Mouse (Mus musculus) liver, adult 2 months (tissue): Measurements from ENCODE around the gene Aurka. TPM values are rescaled to one million over a fixed set of nuclear protein-coding genes. Genes with fewer than 3 reads are reported as not detected.

Experiments used
- DNase-seq: peaks from one replicate; pipeline ENCODE4 v3.0.0-alpha.2; 2011; ENCODE audit warnings: low read depth, low spot score; ENCODE audit errors: extremely low read depth
- H3K27ac ChIP-seq: fragments of 200-500 bp; replicated peaks from 2 replicates; pipeline ENCODE4 v1.5.1; 2012; ENCODE audit warnings: low read depth, mild to moderate bottlenecking, control low read depth, inconsistent platforms, low read length; ENCODE audit not compliant: insufficient read depth
- H3K27me3 ChIP-seq: fragments of 200-500 bp; 2 replicates; pipeline ENCODE4 v1.6.1; 2012; ENCODE audit warnings: mild to moderate bottlenecking, moderate library complexity, low read length, inconsistent platforms; ENCODE audit not compliant: control insufficient read depth, insufficient read depth
- H3K36me3 ChIP-seq: fragments of 200-500 bp; 2 replicates; pipeline ENCODE4 v1.6.1; 2012; ENCODE audit warnings: low read length, inconsistent platforms; ENCODE audit not compliant: control insufficient read depth, insufficient read depth
- H3K4me1 ChIP-seq: fragments of 200-500 bp; 2 replicates; pipeline ENCODE4 v1.6.1; 2011; ENCODE audit warnings: low read length; ENCODE audit not compliant: control insufficient read depth, insufficient read depth
- H3K4me3 ChIP-seq: fragments of 200-500 bp; 2 replicates; pipeline ENCODE4 v1.5.1; 2011; ENCODE audit warnings: low read depth, mild to moderate bottlenecking, control low read depth, low read length, moderate library complexity; ENCODE audit not compliant: insufficient read depth
- H3K79me2 ChIP-seq: fragments of 200-500 bp; 2 replicates; pipeline ENCODE4 v1.6.1; 2012; ENCODE audit warnings: inconsistent platforms, mild to moderate bottlenecking, low read length, moderate library complexity; ENCODE audit not compliant: control insufficient read depth, insufficient read depth
- H3K9ac ChIP-seq: fragments of 200-500 bp; 2 replicates; pipeline ENCODE4 v1.6.1; 2012; ENCODE audit warnings: low read depth, mild to moderate bottlenecking, control low read depth, inconsistent platforms, low read length
- CTCF ChIP-seq: fragments of 200-500 bp; IDR thresholded peaks from 2 replicates; pipeline ENCODE4 v1.5.1; 2011; ENCODE audit warnings: low read depth, low read length, control low read depth
- POLR2A ChIP-seq: fragments of 200-500 bp; IDR thresholded peaks from 2 replicates; pipeline ENCODE4 v1.6.1; 2011; ENCODE audit warnings: low read length, control low read depth; ENCODE audit not compliant: insufficient read depth; ENCODE audit errors: extremely low read depth
- WGBS: fragments of 180-500 bp; shearing (Covaris S2); methylation state at CpG from one replicate; pipeline ENCODE4 v1.1.7; 2018; 5-methylcytosine and 5-hydroxymethylcytosine counted together
- polyA plus RNA-seq: library from polyadenylated mRNA; depleted of rRNA; stranded (reverse); fragments of >200 nt; gene quantifications from 2 replicates; pipeline ENCODE4 v1.2.3, GENCODE M21; 2012; rRNA removed
- total RNA-seq: library from RNA; depleted of rRNA; stranded (reverse); fragments of >200 nt; gene quantifications from 2 replicates; pipeline ENCODE4 v1.2.3, GENCODE M21; 2014; rRNA removed

The Aurka gene
- total and polyA plus RNA-seq, 2 experiments = 0.28 to 0.37 TPM

DNA sequence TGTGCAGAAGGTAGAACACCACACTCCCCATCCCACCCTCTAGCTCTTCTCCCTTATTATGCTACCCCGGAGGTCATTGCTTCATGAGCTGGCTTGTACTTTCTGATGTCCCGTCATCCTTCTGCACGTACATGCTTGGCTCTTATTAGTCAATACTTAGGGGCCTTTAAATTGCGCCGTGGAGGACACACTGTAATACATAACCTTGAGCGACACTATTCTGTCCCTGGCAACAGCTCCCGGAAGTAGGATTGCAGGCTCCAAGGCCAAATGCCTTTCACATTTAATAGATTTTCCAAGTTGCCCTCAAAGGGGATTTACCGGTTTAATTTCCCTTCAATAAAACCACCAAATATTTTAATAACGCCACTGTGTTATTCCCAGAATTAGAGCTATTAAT, 58.6 kb downstream of the Aurka start:
- no peak overlapping the region for H3K4me3 ChIP-seq
- no peak for DNase-seq
- TF ChIP-seq POLR2A = no peak
- TF ChIP-seq CTCF = no peak
- H3K9ac ChIP-seq = no peak overlapping the region
- 80% methylated on average over 9 of the region's 9 CpGs for WGBS
- no peaks in the 10 kb centered on the region for H3K4me1 ChIP-seq
- no peak overlapping the region for H3K27ac ChIP-seq
- no peaks in the 10 kb centered on the region for H3K36me3 ChIP-seq
- no peaks in the 10 kb centered on the region for H3K79me2 ChIP-seq
- H3K27me3 ChIP-seq = no peaks in the 10 kb centered on the region

DNA sequence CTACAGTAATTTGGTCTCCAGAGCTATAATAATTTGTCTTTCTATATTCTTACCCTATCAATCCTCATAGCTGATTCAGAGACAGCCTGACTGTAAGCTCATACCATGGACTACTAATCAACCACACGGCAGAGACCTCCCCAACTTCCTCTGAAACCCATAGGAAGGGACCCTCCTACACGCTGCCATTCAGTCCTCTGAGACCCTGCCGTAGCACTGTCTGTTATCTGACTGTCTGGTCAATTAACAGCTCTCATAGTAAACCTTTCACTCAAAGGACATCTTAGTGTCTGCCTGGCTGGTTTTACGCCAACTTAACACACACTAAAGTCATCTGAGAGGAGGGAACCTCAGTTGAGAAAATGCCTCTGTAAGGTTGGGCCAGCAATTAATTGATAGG, 63.8 kb downstream of the Aurka start:
- no peak for DNase-seq
- H3K36me3 ChIP-seq = no peaks in the 10 kb centered on the region

More for the DNA sequence above, 63.8 kb downstream of the Aurka start:
- Histone ChIP-seq H3K79me2 (no peaks in the 10 kb centered on the region), H3K27me3 (no peaks in the 10 kb centered on the region), H3K27ac (no peak overlapping the region), H3K4me3 (no peak overlapping the region), H3K9ac (no peak overlapping the region), H3K4me1 (no peaks in the 10 kb centered on the region)
- TF ChIP-seq CTCF (no peak), POLR2A (no peak)
- 71% methylated on average over 4 of the region's 4 CpGs for WGBS

Other genes starting within 250 kb of the Aurka start
- not detected in 2 replicates for gene Mc3r, start 122.0 kb downstream of the Aurka start, total RNA-seq
- not detected in 2 replicates for gene Mc3r, start 122.0 kb downstream of the Aurka start, polyA plus RNA-seq
- 27.0 and 35.5 TPM in 2 replicates for gene Fam210b, start 25.0 kb downstream of the Aurka start, total RNA-seq
- 62.1 and 87.1 TPM in 2 replicates for gene Fam210b, start 25.0 kb downstream of the Aurka start, polyA plus RNA-seq
- gene Cstf1, start 146 bp upstream of the Aurka start, total RNA-seq = 10.9 and 14.5 TPM in 2 replicates
- gene Cstf1, start 146 bp upstream of the Aurka start, polyA plus RNA-seq = 27.8 and 30.8 TPM in 2 replicates
- gene Cass4, start 23.3 kb upstream of the Aurka start, total RNA-seq = not detected in 2 replicates
- not detected in 2 replicates for gene Cass4, start 23.3 kb upstream of the Aurka start, polyA plus RNA-seq
- gene Rtf2, start 70.0 kb upstream of the Aurka start, total RNA-seq = 35.0 and 37.0 TPM in 2 replicates
- 31.5 and 36.3 TPM in 2 replicates for gene Rtf2, start 70.0 kb upstream of the Aurka start, polyA plus RNA-seq
- gene Gcnt7, start 88.1 kb upstream of the Aurka start, total RNA-seq = not detected in 2 replicates
- gene Gcnt7, start 88.1 kb upstream of the Aurka start, polyA plus RNA-seq = not detected in 2 replicates
- gene Fam209, start 102.0 kb upstream of the Aurka start, total RNA-seq = 0.18 TPM in 1 of 2 replicates, not detected in the other
- 0.15 and 0.18 TPM in 2 replicates for gene Fam209, start 102.0 kb upstream of the Aurka start, polyA plus RNA-seq
- not detected in 2 replicates for gene Tfap2c, start 179.1 kb upstream of the Aurka start, total RNA-seq
- not detected in 2 replicates for gene Tfap2c, start 179.1 kb upstream of the Aurka start, polyA plus RNA-seq